Mouse (Mus musculus) gastrocnemius, adult 2 months (tissue): ENCODE measurements at regions not wholly inside any gene's neighbourhood (a gene's known extent, or its start where the extent isn't known, plus 50 kb on each side); places are given as distances from the start of the nearest gene placed in this dataset.

Experiments
- DNase-seq: peaks from one replicate; pipeline ENCODE4 v3.0.0; 2022
- H3K27ac ChIP-seq: fragments of 200-600 bp; 2 replicates; pipeline ENCODE4 v1.8.1; 2022; ENCODE audit warnings: mild to moderate bottlenecking
- H3K4me3 ChIP-seq: fragments of 200-600 bp; 2 replicates; pipeline ENCODE4 v1.8.1; 2022; ENCODE audit warnings: mild to moderate bottlenecking, moderate library complexity
- CTCF ChIP-seq: fragments of 200-600 bp; IDR thresholded peaks from 2 replicates; pipeline ENCODE4 v1.8.1; 2022; ENCODE audit warnings: antibody characterized with exemption, mild to moderate bottlenecking, moderate library complexity
- intact Hi-C: fragments of 180-260 bp; cut with DNase I; formaldehyde crosslinking; loops from one replicate; pipeline ENCODE4 v1.15.1; 2025

DNA sequence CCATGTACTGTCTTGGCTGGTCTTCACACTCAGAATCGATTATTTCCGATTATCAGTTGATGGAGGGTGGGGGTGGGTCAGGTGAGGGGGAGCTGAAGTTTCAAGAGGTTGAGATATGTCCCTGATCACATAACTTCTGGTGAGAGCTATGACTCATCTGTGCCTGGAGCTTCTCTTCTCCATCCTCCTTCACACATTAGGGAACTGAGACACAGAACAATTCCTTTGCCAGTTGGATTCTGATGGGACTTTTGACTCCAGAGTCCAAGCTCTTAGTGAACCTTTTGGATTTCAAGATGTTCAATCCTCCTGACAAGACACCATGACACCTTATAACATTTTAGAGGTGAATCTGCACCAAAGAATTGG, 196.2 kb downstream of the Stk31 start:
- intact Hi-C loops: no loop called here
- DNase-seq: no peak
- Histone ChIP-seq H3K4me3 (no peak overlapping the region), H3K27ac (no peak overlapping the region)
- no peak for TF ChIP-seq CTCF

DNA sequence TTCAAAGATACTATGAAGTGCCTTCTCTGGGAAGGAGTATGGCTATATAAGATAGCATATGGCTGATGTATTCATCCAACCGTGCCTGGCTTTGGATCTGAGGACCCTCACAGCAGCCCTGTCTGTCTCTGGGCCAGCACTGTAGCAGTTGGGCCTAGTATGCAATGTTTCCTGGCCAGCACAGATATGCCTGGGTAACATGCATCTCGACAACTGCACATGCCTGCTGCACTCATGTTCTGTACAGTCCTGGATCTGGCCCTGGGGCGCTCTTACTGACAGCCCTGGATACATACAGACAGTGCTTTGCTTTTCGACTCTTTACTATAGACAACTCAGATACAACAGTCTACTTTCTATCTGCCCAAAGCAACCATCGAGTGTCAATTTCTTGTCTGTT, 197.3 kb downstream of the Stk31 start:
- H3K27ac ChIP-seq: no peak overlapping the region
- H3K4me3 ChIP-seq: no peak overlapping the region
- intact Hi-C loops: no loop called here
- no peak for TF ChIP-seq CTCF
- DNase-seq: no peak

DNA sequence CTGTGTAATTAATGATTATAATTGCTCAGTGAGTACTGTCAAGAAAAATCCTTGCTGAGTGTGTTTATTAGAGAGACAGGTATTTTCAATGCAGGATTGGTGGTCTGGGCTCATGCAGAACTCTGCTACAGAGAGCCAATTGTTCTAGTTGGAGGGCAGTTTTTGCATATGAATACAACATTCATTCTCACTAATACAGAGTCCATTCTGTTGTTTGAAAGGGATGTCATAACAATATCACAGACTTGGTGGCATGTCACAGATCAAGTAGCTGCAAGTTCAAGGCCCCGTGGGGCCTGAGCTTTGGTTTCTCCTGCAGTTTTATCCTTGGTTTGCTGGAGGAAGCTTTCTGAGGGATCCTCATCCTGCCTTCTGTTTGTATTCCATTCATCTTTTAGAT, 207.8 kb downstream of the Stk31 start:
- no peak for DNase-seq
- H3K27ac ChIP-seq: no peak overlapping the region

DNA sequence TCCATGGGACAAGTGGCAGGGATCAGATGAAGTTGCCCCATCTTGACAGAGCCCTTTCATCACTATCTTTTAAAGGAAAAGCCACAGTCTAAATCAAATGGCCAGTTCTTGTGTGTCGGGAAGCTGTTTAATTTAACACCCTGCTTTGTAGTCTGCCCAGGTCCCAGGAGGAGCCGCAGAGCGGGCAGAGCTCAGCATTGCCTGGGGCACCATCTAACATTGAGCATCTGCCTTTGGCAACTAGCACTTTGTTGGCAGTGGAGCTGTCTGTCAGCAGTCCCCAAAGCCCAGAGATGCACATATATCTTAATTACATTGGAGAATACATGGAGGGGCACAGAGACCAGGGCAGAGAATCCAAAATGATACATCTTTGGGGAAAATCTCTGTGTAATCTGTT, 208.4 kb downstream of the Stk31 start:
- DNase-seq: no peak
- Histone ChIP-seq H3K27ac (no peak overlapping the region), H3K4me3 (no peak overlapping the region)
- TF ChIP-seq CTCF: no peak
- intact Hi-C loops: no loop called here

More for the DNA sequence above, 207.8 kb downstream of the Stk31 start:
- H3K4me3 ChIP-seq: no peak overlapping the region
- intact Hi-C loops: no loop called here
- no peak for TF ChIP-seq CTCF

DNA sequence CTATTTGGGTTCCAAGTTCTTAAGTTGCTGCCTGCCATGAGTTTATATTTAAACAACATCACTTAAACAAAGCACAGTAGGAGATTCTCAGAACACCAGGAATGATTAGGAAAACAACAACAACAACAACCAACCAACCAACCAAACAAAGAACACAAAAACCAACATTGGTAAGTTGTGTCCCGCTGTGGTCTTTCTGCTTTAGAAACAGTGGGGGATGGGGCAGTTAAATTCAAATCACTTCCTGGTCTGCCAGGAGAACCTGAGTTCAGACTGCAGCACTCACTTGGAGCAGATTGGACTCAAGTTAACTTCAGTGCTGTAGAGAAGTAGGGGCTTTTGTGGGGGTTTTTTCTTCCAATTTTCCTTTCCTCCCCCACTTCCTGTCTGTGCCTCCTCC, 210.6 kb downstream of the Stk31 start:
- Histone ChIP-seq H3K27ac (no peak overlapping the region), H3K4me3 (no peak overlapping the region)
- intact Hi-C loops: no loop called here
- DNase-seq: no peak
- no peak for TF ChIP-seq CTCF

DNA sequence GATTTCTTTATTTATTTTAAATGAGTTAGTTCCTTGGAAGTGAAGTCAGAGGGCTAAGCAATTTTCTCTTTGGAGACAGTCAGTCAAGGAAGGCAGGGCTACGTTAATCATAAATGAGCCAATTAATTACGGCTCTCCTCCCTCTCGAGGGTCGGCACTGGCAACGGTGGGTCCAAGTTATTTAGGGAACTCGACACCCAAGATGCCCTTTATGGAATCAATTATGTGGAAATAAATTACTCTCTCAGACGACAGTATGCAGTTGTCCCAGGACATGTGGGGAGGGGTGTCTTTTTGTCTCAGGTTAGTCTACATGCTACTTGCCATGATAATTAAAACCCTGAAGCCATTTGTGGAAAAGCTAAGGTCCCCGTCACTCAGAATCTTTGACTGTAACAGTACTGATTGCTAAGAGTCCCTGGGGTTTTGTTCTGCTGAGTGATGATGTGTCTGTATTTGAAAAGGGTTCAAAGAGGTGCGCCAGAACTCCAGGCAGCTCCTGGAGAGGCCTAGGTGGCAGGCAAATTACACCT, 211.3 kb downstream of the Stk31 start:
- Histone ChIP-seq H3K4me3 (no peak overlapping the region), H3K27ac (no peak overlapping the region)
- no peak for TF ChIP-seq CTCF
- no peak for DNase-seq
- intact Hi-C loops: no loop called here

DNA sequence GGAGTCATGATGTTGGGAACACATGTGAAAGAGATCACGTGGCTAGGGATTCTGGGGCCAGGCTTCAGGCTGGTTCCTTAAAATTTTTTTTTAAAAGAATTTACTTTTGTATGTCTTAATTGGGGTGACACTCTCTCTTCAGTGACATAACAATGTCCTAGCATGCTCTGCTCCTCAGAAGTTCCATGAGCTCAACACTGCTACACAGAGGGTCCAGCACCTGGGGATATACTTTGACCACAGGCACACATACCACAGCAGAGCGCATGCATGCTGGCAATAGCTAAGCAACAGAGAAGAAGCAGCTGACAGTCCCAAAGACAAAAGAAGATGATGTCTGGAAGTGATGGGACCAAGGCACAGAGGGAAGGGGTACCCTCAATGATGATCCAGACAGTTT, 198.4 kb upstream of the Npy start:
- intact Hi-C loops: no loop called here
- no peak for DNase-seq
- H3K27ac ChIP-seq: no peak overlapping the region
- no peak for TF ChIP-seq CTCF
- no peak overlapping the region for H3K4me3 ChIP-seq

DNA sequence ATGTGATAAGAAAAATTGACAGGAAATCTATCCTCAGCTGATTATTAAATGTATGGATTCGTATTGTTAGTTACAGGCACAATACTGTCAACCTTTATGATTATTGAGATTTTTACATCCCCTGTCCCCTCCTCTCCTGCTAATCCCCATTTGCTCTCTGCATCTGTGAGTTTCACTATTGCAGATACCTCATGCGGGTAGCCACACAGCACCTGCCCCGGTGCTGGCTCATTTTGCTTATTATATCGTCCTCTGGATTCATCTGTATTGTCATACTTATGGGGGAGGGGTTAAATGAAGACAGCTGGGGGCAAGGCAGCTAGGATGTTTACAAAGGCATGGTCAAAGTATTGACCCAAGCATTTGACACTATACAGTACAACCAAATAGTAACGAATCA, 197.9 kb upstream of the Npy start:
- TF ChIP-seq CTCF: no peak
- intact Hi-C loops: no loop called here
- H3K27ac ChIP-seq: no peak overlapping the region
- DNase-seq: no peak
- H3K4me3 ChIP-seq: no peak overlapping the region

DNA sequence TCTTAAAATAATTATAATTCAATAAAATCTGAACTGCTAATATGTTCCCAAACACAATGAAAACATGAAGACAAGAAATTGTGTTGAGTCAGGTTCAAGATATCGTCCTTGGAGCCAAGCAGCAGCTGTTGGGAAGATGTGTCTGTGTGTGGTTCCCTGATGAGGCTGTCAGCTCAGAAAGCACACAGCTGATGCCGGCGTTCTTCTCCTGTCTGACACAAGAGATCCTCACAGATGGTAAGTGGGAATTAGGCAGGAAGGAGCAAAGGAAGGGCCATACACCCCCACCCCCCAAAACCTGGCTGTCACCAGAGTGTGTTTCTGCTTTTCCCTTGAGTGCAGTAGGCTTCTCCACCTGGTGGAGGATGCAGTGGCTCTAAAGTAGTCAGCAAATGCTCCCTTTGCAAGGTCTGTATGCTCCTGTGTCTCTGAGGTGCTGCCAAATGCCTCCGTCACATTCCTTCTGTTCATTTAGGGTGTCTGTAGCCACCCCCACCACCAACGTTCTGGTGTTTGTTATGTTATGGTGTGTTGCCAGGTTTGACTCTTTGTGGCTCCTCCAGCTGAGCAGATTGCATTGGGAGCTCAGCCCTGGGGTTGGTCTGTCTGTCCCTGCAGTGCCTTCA, 188.9 kb upstream of the Npy start:
- TF ChIP-seq CTCF: no peak
- no peak overlapping the region for H3K27ac ChIP-seq

DNA sequence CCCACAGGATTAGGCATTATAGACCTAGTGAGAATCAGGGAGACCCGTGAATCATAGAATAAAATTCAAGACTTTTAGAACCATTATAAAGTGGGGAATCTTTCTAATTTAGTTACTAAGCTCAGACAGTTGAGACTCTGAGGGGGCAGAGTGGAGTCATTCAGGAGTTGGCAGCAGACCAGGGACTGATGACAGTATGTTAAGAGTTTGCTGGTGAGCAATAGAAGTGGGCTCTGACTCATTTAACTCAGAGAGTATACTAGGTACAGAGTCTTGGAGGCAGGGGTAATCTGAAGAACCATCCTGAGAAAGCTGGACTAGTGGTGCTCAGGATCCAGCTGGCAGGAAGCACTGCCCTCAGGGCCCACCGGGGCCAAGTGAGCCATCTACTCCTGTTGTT, 184.9 kb upstream of the Npy start:
- Histone ChIP-seq H3K4me3 (no peak overlapping the region), H3K27ac (no peak overlapping the region)
- no peak for DNase-seq
- intact Hi-C loops: no loop called here
- TF ChIP-seq CTCF: no peak

More for the DNA sequence above, 188.9 kb upstream of the Npy start:
- intact Hi-C loops: no loop called here
- no peak for DNase-seq
- no peak overlapping the region for H3K4me3 ChIP-seq

DNA sequence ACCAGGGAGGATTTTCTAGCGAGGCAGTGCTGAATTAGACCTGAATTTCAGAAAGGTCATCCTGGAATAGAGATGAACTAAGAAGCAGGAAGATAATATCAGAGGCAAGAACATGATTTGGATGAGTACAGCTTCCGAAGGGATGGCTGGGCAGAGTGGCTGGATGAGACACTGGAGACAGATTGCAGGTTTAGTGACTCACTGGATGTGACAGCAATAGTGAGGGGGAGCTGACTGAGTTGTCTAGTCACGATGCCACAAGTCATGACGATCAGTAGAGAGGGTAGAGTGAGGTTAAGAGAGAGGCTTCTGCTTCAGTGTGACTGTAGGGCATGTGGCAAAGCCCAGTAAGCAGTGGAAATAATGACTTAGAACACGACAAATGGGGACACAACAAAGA, 181.3 kb upstream of the Npy start:
- no peak overlapping the region for H3K27ac ChIP-seq
- DNase-seq: no peak
- intact Hi-C loops: no loop called here
- H3K4me3 ChIP-seq: no peak overlapping the region
- no peak for TF ChIP-seq CTCF

DNA sequence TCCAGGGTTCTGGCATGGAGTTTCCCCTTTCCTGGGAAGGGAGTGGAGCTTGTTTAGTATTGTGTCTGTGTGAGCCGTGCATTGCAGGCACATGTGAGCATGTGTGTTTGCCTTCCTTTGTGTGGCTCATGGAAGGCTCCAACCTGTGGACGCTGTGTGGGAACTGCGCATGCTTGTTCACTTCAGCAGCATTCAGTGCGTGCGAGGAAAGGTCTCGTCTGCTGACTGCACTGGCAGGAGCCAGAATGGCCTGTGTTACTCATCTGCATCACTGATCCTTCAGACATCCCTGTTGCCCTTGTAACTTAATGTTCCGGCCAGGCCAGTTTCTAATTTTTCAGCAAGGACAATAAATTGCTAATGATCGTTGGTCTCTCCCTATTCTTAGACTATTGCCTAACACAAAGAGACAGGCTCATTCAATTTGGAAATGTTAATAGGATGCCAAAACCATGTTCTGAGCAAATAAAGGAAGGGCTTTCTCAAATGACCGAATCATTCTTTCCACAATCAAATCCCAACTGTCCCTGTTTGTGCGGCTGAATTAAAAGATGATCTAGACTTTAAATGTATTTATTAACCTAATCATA, 167.9 kb upstream of the Npy start:
- TF ChIP-seq CTCF: no peak
- intact Hi-C loops: no loop called here
- Histone ChIP-seq H3K4me3 (no peak overlapping the region), H3K27ac (no peak overlapping the region)
- no peak for DNase-seq

DNA sequence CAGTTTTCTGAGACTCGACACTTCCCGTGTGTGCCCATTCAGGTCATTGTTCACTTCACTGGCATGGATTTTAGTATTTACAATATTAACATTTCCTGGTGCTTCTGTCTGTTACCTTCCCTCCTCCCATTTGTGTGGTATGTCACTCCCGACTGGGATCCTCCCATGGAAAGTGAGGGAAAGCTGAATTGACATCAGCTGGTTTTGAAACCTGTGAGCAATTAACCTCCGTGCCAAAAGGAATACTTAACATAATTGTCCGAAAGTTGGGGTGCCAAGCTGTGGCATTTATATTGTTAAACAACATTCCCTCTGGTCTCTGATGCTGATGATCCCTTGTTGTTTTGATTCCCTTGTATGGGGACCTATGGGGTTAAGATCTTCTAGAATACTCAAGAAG, 167.3 kb upstream of the Npy start:
- Histone ChIP-seq H3K4me3 (no peak overlapping the region), H3K27ac (no peak overlapping the region)
- TF ChIP-seq CTCF: no peak
- no peak for DNase-seq
- intact Hi-C loops: no loop called here
